Mouse (Mus musculus) embryonic facial prominence, embryonic 15.5 days (tissue): ENCODE measurements at regions not wholly inside any gene's neighbourhood (a gene's known extent, or its start where the extent isn't known, plus 50 kb on each side); places are given as distances from the start of the nearest gene placed in this dataset.
A peak's percentile ranks its signal among the peaks of the same experiment; 100 is the strongest.

Experiments used
- ATAC-seq: fragments of 200-750 bp; cut with Nextera tagmentation; 2 replicates; pipeline ENCODE4 v1.8.0; 2017; ENCODE audit warnings: low read depth, moderate TSS enrichment; ENCODE audit not compliant: insufficient number of reproducible peaks, low FRiP score, low TSS enrichment
- H3K27ac ChIP-seq: fragments of 300-500 bp; sonication (generic); replicated peaks from 2 replicates; pipeline ENCODE4 v1.5.1; 2015; ENCODE audit warnings: mild to moderate bottlenecking, inconsistent platforms
- H3K27me3 ChIP-seq: fragments of 300-500 bp; sonication (generic); 2 replicates; pipeline ENCODE4 v1.6.1; 2015; ENCODE audit warnings: inconsistent platforms
- H3K36me3 ChIP-seq: fragments of 300-500 bp; sonication (generic); 2 replicates; pipeline ENCODE4 v1.6.1; 2015; ENCODE audit warnings: mild to moderate bottlenecking, inconsistent platforms
- H3K4me1 ChIP-seq: fragments of 300-500 bp; sonication (generic); 2 replicates; pipeline ENCODE4 v1.6.1; 2015; ENCODE audit warnings: inconsistent platforms
- H3K4me2 ChIP-seq: fragments of 300-500 bp; sonication (generic); replicated peaks from 2 replicates; pipeline ENCODE4 v1.6.1; 2015; ENCODE audit warnings: mild to moderate bottlenecking, inconsistent platforms
- H3K4me3 ChIP-seq: fragments of 300-500 bp; sonication (generic); replicated peaks from 2 replicates; pipeline ENCODE4 v1.5.1; 2015; ENCODE audit warnings: mild to moderate bottlenecking, inconsistent platforms
- H3K9ac ChIP-seq: fragments of 300-500 bp; sonication (generic); 2 replicates; pipeline ENCODE4 v1.6.1; 2015; ENCODE audit warnings: inconsistent platforms
- H3K9me3 ChIP-seq: fragments of 300-500 bp; sonication (generic); replicated peaks from 2 replicates; pipeline ENCODE4 v1.6.1; 2016; ENCODE audit warnings: inconsistent platforms
- WGBS: fragments of 180-500 bp; shearing (Covaris S2); methylation state at CpG from one replicate; pipeline ENCODE4 v1.1.7; 2015; 5-methylcytosine and 5-hydroxymethylcytosine counted together

GRCm38 (mm10) chr5:112032036-112032435 is 220.3 kb downstream of the Cryba4 start:
- Histone ChIP-seq H3K4me1 (no peaks in the 10 kb centered on the region), H3K9ac (no peak overlapping the region), H3K27ac (no peak overlapping the region), H3K4me2 (no peak overlapping the region), H3K4me3 (no peak overlapping the region), H3K36me3 (no peaks in the 10 kb centered on the region), H3K27me3 (peaks cover 3% of the 10 kb centered on the region; the same call in 1 of the 2 replicates), H3K9me3 (no peaks in the 10 kb centered on the region)
- ATAC-seq, result no peak

- no peaks in the 10 kb centered on the region for H3K36me3 ChIP-seq
- no peak overlapping the region for H3K27ac ChIP-seq
- WGBS, result 72% methylated on average over 8 of the region's 8 CpGs
- H3K4me1 ChIP-seq, result no peaks in the 10 kb centered on the region
- H3K27me3 ChIP-seq, result peaks cover 3% of the 10 kb centered on the region; the same call in 1 of the 2 replicates
- H3K9me3 ChIP-seq, result no peaks in the 10 kb centered on the region
- H3K4me2 ChIP-seq, result no peak overlapping the region
- no peak for ATAC-seq
- H3K4me3 ChIP-seq, result no peak overlapping the region
- H3K9ac ChIP-seq, result no peak overlapping the region
Observed at GRCm38 (mm10) chr5:112035426-112035825, 216.9 kb downstream of the Cryba4 start.

DNA sequence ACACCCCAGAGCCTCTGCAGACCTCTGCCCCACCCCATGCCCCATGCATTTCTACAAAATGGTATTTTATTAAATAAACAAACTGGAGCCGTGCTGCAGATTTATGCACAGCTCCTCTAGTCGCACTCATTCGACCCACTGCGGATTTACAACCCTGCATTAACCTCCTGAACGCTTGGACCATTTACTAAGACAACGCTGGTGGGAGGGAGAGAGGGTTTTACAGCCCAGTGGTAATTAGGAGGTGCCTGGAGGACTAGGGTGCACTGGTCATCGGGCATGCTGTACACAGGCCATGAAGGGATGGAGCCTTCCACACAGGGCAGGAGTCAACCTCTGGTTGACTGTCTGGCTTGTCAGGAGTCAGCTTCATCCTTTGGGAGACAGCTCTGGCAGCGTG is 215.2 kb downstream of the Cryba4 start:
- 74% methylated on average over 8 of the region's 8 CpGs for WGBS
- 0 out of 2 replicates have a peak, but pooled peaks cover 2% of the 10 kb centered on the region for H3K4me1 ChIP-seq
- H3K36me3 ChIP-seq, result no peaks in the 10 kb centered on the region
- H3K9me3 ChIP-seq, result no peaks in the 10 kb centered on the region
- no peak overlapping the region for H3K27ac ChIP-seq
- peaks cover 3% of the 10 kb centered on the region; the same call in 1 of the 2 replicates for H3K27me3 ChIP-seq
- H3K4me2 ChIP-seq, result no peak overlapping the region
- no peak overlapping the region for H3K9ac ChIP-seq
- no peak overlapping the region for H3K4me3 ChIP-seq
- ATAC-seq, result no peak

GRCm38 (mm10) chr5:112039645-112040372 is 212.5 kb downstream of the Cryba4 start:
- Histone ChIP-seq H3K4me3 (no peak overlapping the region), H3K27ac (no peak overlapping the region), H3K4me1 (0 out of 2 replicates have a peak, but pooled peaks cover 2% of the 10 kb centered on the region), H3K9ac (no peak overlapping the region), H3K27me3 (no peaks in the 10 kb centered on the region), H3K4me2 (no peak overlapping the region), H3K36me3 (no peaks in the 10 kb centered on the region), H3K9me3 (no peaks in the 10 kb centered on the region)
- WGBS, result 58% methylated on average over 10 of the region's 10 CpGs
- no peak for ATAC-seq

DNA sequence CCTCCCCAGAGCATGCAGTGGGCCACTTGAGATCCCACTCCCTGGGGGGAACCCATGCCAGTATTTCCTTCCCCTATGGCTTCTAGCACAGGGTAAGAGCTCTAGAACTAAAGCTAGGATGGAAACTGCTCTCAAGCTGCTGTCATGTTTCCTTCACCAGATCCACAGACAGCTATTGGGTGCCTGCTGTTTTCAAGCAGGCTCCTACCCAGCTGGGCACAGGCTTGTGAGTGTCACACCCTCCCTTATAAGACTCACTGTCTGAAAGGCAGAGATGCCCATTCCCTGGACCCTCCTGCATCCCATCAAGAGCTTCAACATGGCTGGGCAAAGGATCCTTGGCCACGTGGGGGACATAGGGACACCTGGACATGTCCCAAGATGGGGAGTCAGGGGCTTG is 211.6 kb downstream of the Cryba4 start:
- Histone ChIP-seq H3K9ac (no peak overlapping the region), H3K9me3 (no peaks in the 10 kb centered on the region), H3K4me2 (no peak overlapping the region), H3K27ac (no peak overlapping the region), H3K27me3 (no peaks in the 10 kb centered on the region), H3K4me3 (no peak overlapping the region), H3K36me3 (no peaks in the 10 kb centered on the region), H3K4me1 (0 out of 2 replicates have a peak, but pooled peaks cover 2% of the 10 kb centered on the region)
- 38% methylated on average over 1 of the region's 1 CpGs for WGBS
- ATAC-seq, result no peak

GRCm38 (mm10) chr5:112041285-112041684 is 211.0 kb downstream of the Cryba4 start:
- Histone ChIP-seq H3K9ac (no peak overlapping the region), H3K27me3 (peaks cover 1% of the 10 kb centered on the region; the same call in 1 of the 2 replicates), H3K4me2 (no peak overlapping the region), H3K4me3 (no peak overlapping the region), H3K36me3 (no peaks in the 10 kb centered on the region), H3K9me3 (no peaks in the 10 kb centered on the region), H3K4me1 (0 out of 2 replicates have a peak, but pooled peaks cover 2% of the 10 kb centered on the region), H3K27ac (no peak overlapping the region)
- 28% methylated on average over 4 of the region's 4 CpGs for WGBS
- ATAC-seq, result no peak

DNA sequence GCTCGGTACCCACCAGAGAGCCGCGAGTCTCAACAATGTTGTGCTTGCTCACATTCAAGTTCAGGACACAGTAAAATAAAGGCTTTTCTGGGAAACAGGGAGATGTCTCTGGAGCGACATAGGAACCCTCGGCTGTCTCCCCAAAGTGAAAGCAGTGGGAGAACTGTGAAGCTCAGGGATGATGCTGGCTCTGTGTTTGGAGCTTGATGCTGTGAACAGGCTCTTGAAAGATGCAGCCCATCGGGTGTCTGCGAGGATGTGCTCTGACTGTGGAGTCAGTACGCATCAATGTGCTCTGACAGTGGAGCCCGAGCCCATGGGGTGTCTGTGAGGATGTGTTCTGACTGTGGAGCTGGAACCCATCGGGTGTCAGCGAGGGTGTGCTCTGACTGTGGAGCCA is 210.1 kb downstream of the Cryba4 start:
- no peak overlapping the region for H3K27ac ChIP-seq
- H3K9ac ChIP-seq, result no peak overlapping the region
- H3K4me3 ChIP-seq, result no peak overlapping the region
- H3K36me3 ChIP-seq, result no peaks in the 10 kb centered on the region
- H3K4me2 ChIP-seq, result no peak overlapping the region
- H3K9me3 ChIP-seq, result no peaks in the 10 kb centered on the region
- 0 out of 2 replicates have a peak, but pooled peaks cover 2% of the 10 kb centered on the region for H3K4me1 ChIP-seq
- ATAC-seq, result no peak
- WGBS, result 78% methylated on average over 11 of the region's 11 CpGs
- H3K27me3 ChIP-seq, result peaks cover 5% of the 10 kb centered on the region; the same call in 1 of the 2 replicates

DNA sequence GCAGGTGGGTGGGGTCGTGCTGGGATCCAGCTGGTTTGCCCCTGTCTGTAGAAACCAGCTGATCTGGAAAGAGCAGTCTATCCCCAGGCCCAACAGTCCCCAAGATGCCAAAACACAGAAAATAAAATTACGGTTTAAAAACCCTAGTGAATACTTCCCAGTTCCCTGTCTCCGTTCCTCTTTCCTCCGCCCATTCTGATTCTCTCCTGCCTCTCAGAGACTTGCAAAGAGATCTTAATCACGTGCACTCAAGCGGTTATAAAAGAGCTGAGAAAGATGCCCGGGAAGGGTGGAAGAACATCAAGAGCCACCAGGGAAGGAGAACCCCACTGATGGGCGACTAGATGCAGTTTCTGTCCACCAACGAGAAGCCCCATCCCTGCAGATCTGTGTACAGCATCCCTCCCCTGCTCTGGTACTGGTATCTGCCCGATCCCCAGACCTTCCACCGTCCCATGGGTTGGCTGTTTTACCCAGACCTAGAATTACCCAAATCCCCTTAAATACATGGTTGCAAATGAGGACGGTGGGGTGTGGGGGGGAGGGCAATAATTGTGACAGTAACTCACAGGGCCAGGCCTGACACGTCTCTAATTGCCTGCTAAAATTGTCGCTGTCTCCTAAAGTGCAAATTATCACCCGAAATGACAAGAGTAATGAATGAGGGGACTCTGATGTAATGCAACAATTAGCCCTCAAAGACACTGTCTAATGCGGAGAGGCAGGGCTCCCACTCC is 202.1 kb downstream of the Cryba4 start:
- H3K27ac ChIP-seq, result no peak overlapping the region
- no peaks in the 10 kb centered on the region for H3K9me3 ChIP-seq
- no peak overlapping the region for H3K4me2 ChIP-seq
- H3K4me1 ChIP-seq, result 0 out of 2 replicates have a peak, but pooled peaks cover 5% of the 10 kb centered on the region
- H3K27me3 ChIP-seq, result peaks cover 5% of the 10 kb centered on the region; the same call in 1 of the 2 replicates
- no peak overlapping the region for H3K4me3 ChIP-seq
- ATAC-seq, result no peak
- 32% methylated on average over 16 of the region's 16 CpGs for WGBS
- no peak overlapping the region for H3K9ac ChIP-seq
- H3K36me3 ChIP-seq, result no peaks in the 10 kb centered on the region

DNA sequence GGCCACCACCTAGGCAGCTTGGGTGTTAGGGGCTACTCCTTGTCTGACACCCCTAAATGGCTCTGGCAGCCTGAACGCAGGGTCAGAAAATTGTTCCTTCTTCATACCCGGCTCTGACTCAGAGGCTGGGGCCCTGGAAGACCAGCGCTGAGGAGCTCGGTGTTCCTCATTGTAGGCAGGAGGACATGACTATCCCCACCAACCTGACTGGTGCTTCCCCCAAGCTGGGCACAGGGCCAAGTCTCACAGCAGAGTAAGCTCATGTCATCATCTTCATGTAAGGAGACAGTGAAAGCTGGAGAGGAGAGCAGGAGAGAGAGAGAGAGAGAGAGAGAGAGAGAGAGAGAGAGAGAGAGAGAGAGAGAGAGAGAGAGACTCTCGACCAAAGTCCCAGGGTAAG is 201.4 kb downstream of the Cryba4 start:
- H3K4me2 ChIP-seq, result no peak overlapping the region
- peaks cover 5% of the 10 kb centered on the region; the same call in 1 of the 2 replicates for H3K27me3 ChIP-seq
- no peaks in the 10 kb centered on the region for H3K36me3 ChIP-seq
- no peak overlapping the region for H3K4me3 ChIP-seq
- no peak overlapping the region for H3K9ac ChIP-seq
- H3K4me1 ChIP-seq, result 0 out of 2 replicates have a peak, but pooled peaks cover 5% of the 10 kb centered on the region
- no peak overlapping the region for H3K27ac ChIP-seq
- H3K9me3 ChIP-seq, result no peaks in the 10 kb centered on the region
- no peak for ATAC-seq
- WGBS, result 56% methylated on average over 5 of the region's 5 CpGs

- ATAC-seq, result no peak
- H3K4me1 ChIP-seq, result 0 out of 2 replicates have a peak, but pooled peaks cover 5% of the 10 kb centered on the region
- WGBS, result 82% methylated on average over 10 of the region's 10 CpGs
Observed at GRCm38 (mm10) chr5:112051786-112052185, 200.5 kb downstream of the Cryba4 start.

DNA sequence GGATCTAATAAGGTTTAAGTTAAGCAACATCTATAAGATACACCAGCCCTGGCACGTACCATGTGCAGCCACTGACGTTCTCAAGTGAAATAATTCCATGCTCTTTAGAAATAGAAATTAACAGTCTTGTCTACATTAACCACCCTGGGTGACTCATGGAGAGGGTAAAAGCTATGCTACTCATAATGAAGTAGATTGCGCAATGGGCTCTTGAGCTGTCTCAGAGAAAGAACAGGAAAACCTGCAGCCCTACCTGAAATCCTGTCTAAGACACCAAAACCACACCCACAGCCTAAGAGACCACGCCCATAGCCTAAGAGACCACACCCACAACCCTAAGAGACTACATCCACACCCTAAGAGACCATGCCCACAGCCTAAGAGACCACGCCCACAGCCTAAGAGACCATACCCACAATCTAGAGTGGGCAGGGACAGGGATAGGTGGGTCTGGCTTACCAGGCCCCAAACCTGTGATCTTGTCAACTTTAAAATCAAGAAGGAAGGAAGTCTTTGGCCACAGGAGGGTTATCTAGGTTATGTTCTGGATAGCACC is 198.6 kb downstream of the Cryba4 start:
- Histone ChIP-seq H3K9me3 (no peaks in the 10 kb centered on the region), H3K27me3 (peaks cover 3% of the 10 kb centered on the region; the same call in 1 of the 2 replicates), H3K4me1 (0 out of 2 replicates have a peak, but pooled peaks cover 5% of the 10 kb centered on the region), H3K4me2 (no peak overlapping the region), H3K4me3 (no peak overlapping the region), H3K36me3 (no peaks in the 10 kb centered on the region), H3K27ac (0 out of 2 replicates have a peak overlapping the region, but pooled peaks have one; percentile 13), H3K9ac (no peak overlapping the region)
- no peak for ATAC-seq
- WGBS, result 71% methylated on average over 5 of the region's 5 CpGs

More at GRCm38 (mm10) chr5:112051786-112052185, 200.5 kb downstream of the Cryba4 start:
- no peaks in the 10 kb centered on the region for H3K36me3 ChIP-seq
- peaks cover 3% of the 10 kb centered on the region; the same call in 1 of the 2 replicates for H3K27me3 ChIP-seq
- no peak overlapping the region for H3K4me3 ChIP-seq
- H3K27ac ChIP-seq, result no peak overlapping the region
- no peaks in the 10 kb centered on the region for H3K9me3 ChIP-seq
- no peak overlapping the region for H3K9ac ChIP-seq
- no peak overlapping the region for H3K4me2 ChIP-seq
